Mouse (Mus musculus) cerebellum, adult 18-20 months (tissue): ENCODE results near the gene Lgals3.
"Not testable (repeated sequence)": the region's sequence is repeated elsewhere in the genome, so short reads cannot be mapped to it uniquely, and the experiment has no call there.

Experiments
- DNase-seq, 2 experiments: peaks; one replicate each; pipeline ENCODE4 v3.0.0; 2021

Gene Lgals3

GRCm38 (mm10) chr14:47367461-47367860 is at the start of gene Lgals3:
Lgals3 (plus strand) TSS chr14:47367751.
- peak in 1 of 2 experiments; percentile 10 for DNase-seq

GRCm38 (mm10) chr14:47319362-47319761 is 48.2 kb upstream of the Lgals3 start:
- no peak for DNase-seq

- not testable (repeated sequence) for DNase-seq
These were observed 46.0 kb upstream of the Lgals3 start for GRCm38 (mm10) chr14:47321581-47321980.

GRCm38 (mm10) chr14:47325965-47326761 is 41.4 kb upstream of the Lgals3 start:
- no peak for DNase-seq

- no peak for DNase-seq
These were observed 40.2 kb upstream of the Lgals3 start for GRCm38 (mm10) chr14:47327347-47327746.

GRCm38 (mm10) chr14:47331920-47332319 is 35.6 kb upstream of the Lgals3 start:
- no peak for DNase-seq

- peak; percentile 39 to 55 for DNase-seq
These were observed 32.7 kb upstream of the Lgals3 start for GRCm38 (mm10) chr14:47334819-47335218.

GRCm38 (mm10) chr14:47335300-47335699 is 32.3 kb upstream of the Lgals3 start:
- no peak for DNase-seq

- no peak for DNase-seq
These were observed 27.2 kb upstream of the Lgals3 start for GRCm38 (mm10) chr14:47340231-47340925.

- no peak for DNase-seq
These were observed 25.7 kb upstream of the Lgals3 start for GRCm38 (mm10) chr14:47341811-47342291.

GRCm38 (mm10) chr14:47346715-47347114 is 20.8 kb upstream of the Lgals3 start:
- DNase-seq: no peak

GRCm38 (mm10) chr14:47350974-47351373 is 16.6 kb upstream of the Lgals3 start:
- DNase-seq: no peak

- no peak for DNase-seq
These were observed 15.3 kb upstream of the Lgals3 start for GRCm38 (mm10) chr14:47352272-47352671.

- DNase-seq: no peak
These were observed 14.3 kb upstream of the Lgals3 start for GRCm38 (mm10) chr14:47353240-47353639.

GRCm38 (mm10) chr14:47354111-47354577 is 13.4 kb upstream of the Lgals3 start:
- DNase-seq: no peak

- no peak for DNase-seq
These were observed 12.6 kb upstream of the Lgals3 start for GRCm38 (mm10) chr14:47354948-47355347.

- DNase-seq: no peak
These were observed 10.9 kb upstream of the Lgals3 start for GRCm38 (mm10) chr14:47356622-47357021.

GRCm38 (mm10) chr14:47359610-47360009 is 7.9 kb upstream of the Lgals3 start:
- no peak for DNase-seq

GRCm38 (mm10) chr14:47361418-47361817 is 6.1 kb upstream of the Lgals3 start:
- no peak for DNase-seq

- DNase-seq: no peak
These were observed 5.7 kb upstream of the Lgals3 start for GRCm38 (mm10) chr14:47361899-47362298.

GRCm38 (mm10) chr14:47364742-47365449 is 2.7 kb upstream of the Lgals3 start:
- DNase-seq: no peak

- peak; percentile 29 to 30 for DNase-seq
These were observed 650 bp upstream of the Lgals3 start for GRCm38 (mm10) chr14:47366881-47367321.

GRCm38 (mm10) chr14:47369741-47370140 is 2.2 kb downstream of the Lgals3 start:
- DNase-seq: no peak
